Mouse (Mus musculus) neural tube, embryonic 14.5 days (tissue): ENCODE measurements around the gene Smyd1. TPM values are rescaled to one million over a fixed set of nuclear protein-coding genes. Genes with fewer than 3 reads are reported as not detected.

Source experiments
- ATAC-seq: fragments of 200-750 bp; cut with Nextera tagmentation; 2 replicates; pipeline ENCODE4 v1.8.0; 2017; ENCODE audit warnings: low read depth, mild to moderate bottlenecking, moderate TSS enrichment, moderate library complexity
- H3K27ac ChIP-seq: fragments of 300-500 bp; sonication (generic); 2 replicates; pipeline ENCODE4 v1.5.1; 2014; ENCODE audit warnings: low read depth, mild to moderate bottlenecking, control low read depth, low read length, moderate library complexity, mixed read lengths
- H3K27me3 ChIP-seq: fragments of 300-500 bp; sonication (generic); 2 replicates; pipeline ENCODE4 v1.6.1; 2014; ENCODE audit warnings: low read length; ENCODE audit not compliant: control insufficient read depth, insufficient read depth
- H3K36me3 ChIP-seq: fragments of 300-500 bp; sonication (generic); 2 replicates; pipeline ENCODE4 v1.6.1; 2014; ENCODE audit warnings: low read length, mixed read lengths; ENCODE audit not compliant: control insufficient read depth, insufficient read depth
- H3K4me1 ChIP-seq: fragments of 300-500 bp; sonication (generic); 2 replicates; pipeline ENCODE4 v1.6.1; 2014; ENCODE audit warnings: low read length; ENCODE audit not compliant: control insufficient read depth, insufficient read depth
- H3K4me2 ChIP-seq: fragments of 300-500 bp; sonication (generic); 2 replicates; pipeline ENCODE4 v1.6.1; 2014; ENCODE audit warnings: mild to moderate bottlenecking, low read depth, low read length, control low read depth
- H3K4me3 ChIP-seq: fragments of 300-500 bp; sonication (generic); 2 replicates; pipeline ENCODE4 v1.5.1; 2014; ENCODE audit warnings: low read depth, low read length, control low read depth, mixed read lengths
- H3K9ac ChIP-seq: fragments of 300-500 bp; sonication (generic); replicated peaks from 2 replicates; pipeline ENCODE4 v1.6.1; 2014; ENCODE audit warnings: low read depth, mild to moderate bottlenecking, control low read depth, low read length, mixed read lengths
- H3K9me3 ChIP-seq: fragments of 300-500 bp; sonication (generic); 2 replicates; pipeline ENCODE4 v1.6.1; 2016; ENCODE audit warnings: low read length; ENCODE audit not compliant: control insufficient read depth
- WGBS: fragments of 180-500 bp; shearing (Covaris S2); extraction: QIAGEN DNeasy Blood & Tissue Kit; methylation state at CpG from one replicate; pipeline ENCODE4 v1.1.7; 2014; 5-methylcytosine and 5-hydroxymethylcytosine counted together
- polyA plus RNA-seq: library from polyadenylated mRNA; unstranded; fragments of >200 nt; fragmentation: Nextera tagmentation; extraction: Ambion mirVana; gene quantifications from 2 replicates; pipeline ENCODE4 v1.2.1, GENCODE M21; 2014

Gene Smyd1
- polyA plus RNA-seq, 1 experiment from 2014 or later: 0.27 TPM

- H3K9me3 ChIP-seq: no peaks in the 10 kb centered on the region
- H3K27me3 ChIP-seq: no peaks in the 10 kb centered on the region
- H3K27ac ChIP-seq: no peak overlapping the region
- 31% methylated on average over 3 of the region's 3 CpGs for whole genome bisulfite sequencing
- H3K4me1 ChIP-seq: no peaks in the 10 kb centered on the region
- H3K36me3 ChIP-seq: no peaks in the 10 kb centered on the region
- H3K9ac ChIP-seq: no peak overlapping the region
- no peak for ATAC-seq
- no peak overlapping the region for H3K4me3 ChIP-seq
- no peak overlapping the region for H3K4me2 ChIP-seq
These were observed 23.3 kb downstream of the Smyd1 start for GRCm38 (mm10) chr6:71298751-71299150.

GRCm38 (mm10) chr6:71298051-71298450, 24.0 kb downstream of the Smyd1 start:
- 62% methylated on average over 2 of the region's 2 CpGs for WGBS

GRCm38 (mm10) chr6:71295303-71295702, 26.7 kb downstream of the Smyd1 start:
- no peak for ATAC-seq
- no peaks in the 10 kb centered on the region for H3K27me3 ChIP-seq

More at GRCm38 (mm10) chr6:71298051-71298450, 24.0 kb downstream of the Smyd1 start:
- Histone ChIP-seq H3K4me2 (no peak overlapping the region), H3K27me3 (no peaks in the 10 kb centered on the region), H3K9ac (no peak overlapping the region), H3K36me3 (no peaks in the 10 kb centered on the region), H3K4me3 (no peak overlapping the region), H3K9me3 (no peaks in the 10 kb centered on the region), H3K27ac (no peak overlapping the region), H3K4me1 (no peaks in the 10 kb centered on the region)
- no peak for ATAC-seq

GRCm38 (mm10) chr6:71293509-71293908, 28.5 kb downstream of the Smyd1 start:
- H3K4me2 ChIP-seq: no peak overlapping the region
- ATAC-seq: no peak
- H3K9me3 ChIP-seq: no peaks in the 10 kb centered on the region
- H3K9ac ChIP-seq: no peak overlapping the region
- no peaks in the 10 kb centered on the region for H3K36me3 ChIP-seq
- H3K27ac ChIP-seq: no peak overlapping the region
- H3K4me3 ChIP-seq: no peak overlapping the region
- no peaks in the 10 kb centered on the region for H3K4me1 ChIP-seq
- no peaks in the 10 kb centered on the region for H3K27me3 ChIP-seq
- 85% methylated on average over 14 of the region's 14 CpGs for WGBS

More at GRCm38 (mm10) chr6:71295303-71295702, 26.7 kb downstream of the Smyd1 start:
- Histone ChIP-seq H3K27ac (no peak overlapping the region), H3K9ac (no peak overlapping the region), H3K4me2 (no peak overlapping the region), H3K4me3 (no peak overlapping the region), H3K36me3 (no peaks in the 10 kb centered on the region), H3K4me1 (no peaks in the 10 kb centered on the region), H3K9me3 (no peaks in the 10 kb centered on the region)
- 84% methylated on average over 6 of the region's 6 CpGs for WGBS

- Histone ChIP-seq H3K4me2 (no peak overlapping the region), H3K9me3 (no peaks in the 10 kb centered on the region), H3K4me1 (no peaks in the 10 kb centered on the region), H3K9ac (no peak overlapping the region), H3K27ac (no peak overlapping the region), H3K4me3 (no peak overlapping the region), H3K36me3 (no peaks in the 10 kb centered on the region; the same call in 1 of the 2 replicates), H3K27me3 (no peaks in the 10 kb centered on the region)
- no peak for ATAC-seq
- WGBS: 81% methylated on average over 1 of the region's 1 CpGs
These were observed 42.6 kb downstream of the Smyd1 start for GRCm38 (mm10) chr6:71279418-71279817.

GRCm38 (mm10) chr6:71274621-71275020, 47.4 kb downstream of the Smyd1 start:
- Histone ChIP-seq H3K9ac (no peak overlapping the region), H3K4me2 (no peak overlapping the region), H3K4me1 (peaks cover 11% of the 10 kb centered on the region), H3K36me3 (no peaks in the 10 kb centered on the region), H3K27ac (no peak overlapping the region), H3K9me3 (no peaks in the 10 kb centered on the region), H3K4me3 (no peak overlapping the region), H3K27me3 (no peaks in the 10 kb centered on the region)
- ATAC-seq: no peak
- 86% methylated on average over 1 of the region's 1 CpGs for WGBS

- Histone ChIP-seq H3K4me2 (no peak overlapping the region), H3K4me1 (peaks cover 11% of the 10 kb centered on the region), H3K36me3 (no peaks in the 10 kb centered on the region), H3K27ac (no peak overlapping the region), H3K4me3 (no peak overlapping the region), H3K9ac (no peak overlapping the region), H3K27me3 (no peaks in the 10 kb centered on the region), H3K9me3 (no peaks in the 10 kb centered on the region)
- no peak for ATAC-seq
- whole genome bisulfite sequencing: 85% methylated on average over 1 of the region's 1 CpGs
These were observed 48.3 kb downstream of the Smyd1 start for GRCm38 (mm10) chr6:71273715-71274114.

GRCm38 (mm10) chr6:71272316-71272741, 49.7 kb downstream of the Smyd1 start:
- Histone ChIP-seq H3K27ac (peak overlapping the region; percentile 97), H3K36me3 (no peaks in the 10 kb centered on the region), H3K9me3 (no peaks in the 10 kb centered on the region), H3K9ac (peak overlapping the region; percentile 97), H3K27me3 (no peaks in the 10 kb centered on the region), H3K4me2 (peak overlapping the region; percentile 77), H3K4me3 (peak overlapping the region; percentile 76), H3K4me1 (peaks cover 11% of the 10 kb centered on the region)
- WGBS: 1% methylated on average over 11 of the region's 11 CpGs
- ATAC-seq: no peak

- peak within 1 kb of the TSS; percentile 76 for H3K4me3 ChIP-seq
- H3K27ac ChIP-seq: peak within 1 kb of the TSS; percentile 97
- H3K4me1 ChIP-seq: peaks cover 11% of the 10 kb centered on the region
- peak within 1 kb of the TSS; percentile 77 for H3K4me2 ChIP-seq
- H3K27me3 ChIP-seq: no peaks in the 10 kb centered on the region
- H3K9ac ChIP-seq: peak within 1 kb of the TSS; percentile 97
- no peaks in the 10 kb centered on the region for H3K36me3 ChIP-seq
- whole genome bisulfite sequencing: under 1% methylated on average over 73 of the region's 84 CpGs
- ATAC-seq: peak; percentile 92
- no peaks in the 10 kb centered on the region for H3K9me3 ChIP-seq
These were observed 50.4 kb downstream of the Smyd1 start, which contains the start of gene Krcc1 for GRCm38 (mm10) chr6:71271389-71272315. Gene Krcc1, plus strand, starts transcription at chr6:71271677.
